Mouse (Mus musculus) adipocyte (in vitro differentiated cells): ENCODE data around the gene Nipsnap3b.
A peak's percentile ranks its signal among the peaks of the same experiment; 100 is the strongest.

Experiments
- DNase-seq: peaks from one replicate; pipeline ENCODE4 v3.0.0-alpha.2; 2016; ENCODE audit warnings: low spot score

Gene Nipsnap3b

GRCm38 (mm10) chr4:53011732-53012361 is at the start of gene Nipsnap3b:
TSS of gene Nipsnap3b (plus strand) at chr4:53011880.
- DNase-seq: peak; percentile 96

- DNase-seq: no peak
Measured at GRCm38 (mm10) chr4:52964247-52964646, 47.4 kb upstream of the Nipsnap3b start, which contains the start of gene Olfr270. TSS of gene Olfr270 (plus strand) at chr4:52964547.

- peak; percentile 32 for DNase-seq
Measured at GRCm38 (mm10) chr4:52985216-52985615, 26.5 kb upstream of the Nipsnap3b start.

- no peak for DNase-seq
Measured at GRCm38 (mm10) chr4:52986266-52986665, 25.4 kb upstream of the Nipsnap3b start.

- no peak for DNase-seq
Measured at GRCm38 (mm10) chr4:52989248-52989647, 22.4 kb upstream of the Nipsnap3b start, which contains the start of gene Nipsnap3a. TSS of gene Nipsnap3a (plus strand) at chr4:52989272.

GRCm38 (mm10) chr4:52999449-52999848 is 12.2 kb upstream of the Nipsnap3b start:
- DNase-seq: peak; percentile 41

GRCm38 (mm10) chr4:53000154-53000553 is 11.5 kb upstream of the Nipsnap3b start:
- no peak for DNase-seq

GRCm38 (mm10) chr4:53009183-53009582 is 2.5 kb upstream of the Nipsnap3b start:
- peak; percentile 33 for DNase-seq

GRCm38 (mm10) chr4:53009871-53010270 is 1.8 kb upstream of the Nipsnap3b start:
- no peak for DNase-seq

GRCm38 (mm10) chr4:53014421-53014820 is 2.7 kb downstream of the Nipsnap3b start:
- no peak for DNase-seq

GRCm38 (mm10) chr4:53015024-53015423 is 3.3 kb downstream of the Nipsnap3b start:
- DNase-seq: no peak

- no peak for DNase-seq
Measured at GRCm38 (mm10) chr4:53018392-53018791, 6.7 kb downstream of the Nipsnap3b start.

- no peak for DNase-seq
Measured at GRCm38 (mm10) chr4:53023189-53023925, 11.7 kb downstream of the Nipsnap3b start.

GRCm38 (mm10) chr4:53024397-53024796 is 12.7 kb downstream of the Nipsnap3b start:
- peak; percentile 49 for DNase-seq

GRCm38 (mm10) chr4:53027811-53028210 is 16.1 kb downstream of the Nipsnap3b start:
- DNase-seq: no peak

- DNase-seq: peak; percentile 58
Measured at GRCm38 (mm10) chr4:53030326-53030948, 18.8 kb downstream of the Nipsnap3b start.

GRCm38 (mm10) chr4:53043819-53044218 is 32.1 kb downstream of the Nipsnap3b start:
- DNase-seq: no peak

GRCm38 (mm10) chr4:53045807-53046206 is 34.1 kb downstream of the Nipsnap3b start:
- no peak for DNase-seq

- no peak for DNase-seq
Measured at GRCm38 (mm10) chr4:53046238-53047022, 34.8 kb downstream of the Nipsnap3b start.

GRCm38 (mm10) chr4:53062301-53063008 is 50.8 kb downstream of the Nipsnap3b start:
- DNase-seq: no peak
